Mouse (Mus musculus) WW6 (cell line): ENCODE measurements around the gene Hoxc5.

Experiments
- DNase-seq: peaks from one replicate; pipeline ENCODE4 v3.0.0-alpha.2; 2013; ENCODE audit warnings: low read depth, low spot score

Hoxc5 gene

GRCm38 (mm10) chr15:102945185-102946077, 21.8 kb upstream of the Hoxc5 start:
- no peak for DNase-seq

- DNase-seq, result no peak
Measured at GRCm38 (mm10) chr15:102947276-102947675, 20.0 kb upstream of the Hoxc5 start.

GRCm38 (mm10) chr15:102948842-102949241, 18.4 kb upstream of the Hoxc5 start:
- DNase-seq, result no peak

DNA sequence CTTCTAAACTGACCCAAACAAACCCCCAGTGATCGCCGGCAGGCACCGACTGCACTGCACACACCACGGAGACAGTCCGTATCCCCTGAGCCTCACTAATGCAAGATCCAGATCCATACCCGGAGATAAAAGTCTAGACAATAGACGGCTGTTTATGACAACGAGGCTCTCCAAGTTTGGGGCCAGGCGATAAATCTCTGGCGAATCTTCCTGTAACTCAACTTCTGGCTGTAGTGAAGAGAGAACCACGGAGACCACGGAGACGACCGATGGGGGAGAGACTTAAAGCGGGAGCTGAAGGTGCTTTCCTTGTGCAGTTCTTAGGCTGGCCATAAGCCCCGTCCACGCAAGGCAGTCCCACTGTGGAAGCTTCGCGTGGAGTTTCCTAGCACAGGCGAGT, 17.5 kb upstream of the Hoxc5 start:
- DNase-seq, result no peak

DNA sequence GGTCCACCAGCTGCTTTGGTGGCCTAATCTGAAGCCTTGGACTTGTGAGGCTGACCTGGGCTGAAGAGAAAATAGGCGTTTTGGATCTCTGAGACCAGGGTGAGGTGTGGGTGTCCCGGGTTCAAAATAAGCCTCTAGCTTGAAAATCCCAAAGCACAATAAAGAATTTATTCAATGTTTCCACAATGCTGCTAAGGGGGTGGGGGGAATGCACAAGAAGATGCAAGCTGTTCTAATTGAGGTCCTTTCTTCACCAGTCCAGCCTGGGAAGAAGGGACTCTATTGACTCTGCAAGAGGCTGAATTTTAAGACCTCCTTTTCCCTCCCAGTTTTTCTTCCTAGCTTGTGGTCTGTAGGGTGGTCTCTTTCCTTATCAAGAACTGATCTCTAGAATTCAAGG, 16.4 kb upstream of the Hoxc5 start:
- no peak for DNase-seq

- no peak for DNase-seq
Measured at GRCm38 (mm10) chr15:102953561-102953960, 13.7 kb upstream of the Hoxc5 start.

DNA sequence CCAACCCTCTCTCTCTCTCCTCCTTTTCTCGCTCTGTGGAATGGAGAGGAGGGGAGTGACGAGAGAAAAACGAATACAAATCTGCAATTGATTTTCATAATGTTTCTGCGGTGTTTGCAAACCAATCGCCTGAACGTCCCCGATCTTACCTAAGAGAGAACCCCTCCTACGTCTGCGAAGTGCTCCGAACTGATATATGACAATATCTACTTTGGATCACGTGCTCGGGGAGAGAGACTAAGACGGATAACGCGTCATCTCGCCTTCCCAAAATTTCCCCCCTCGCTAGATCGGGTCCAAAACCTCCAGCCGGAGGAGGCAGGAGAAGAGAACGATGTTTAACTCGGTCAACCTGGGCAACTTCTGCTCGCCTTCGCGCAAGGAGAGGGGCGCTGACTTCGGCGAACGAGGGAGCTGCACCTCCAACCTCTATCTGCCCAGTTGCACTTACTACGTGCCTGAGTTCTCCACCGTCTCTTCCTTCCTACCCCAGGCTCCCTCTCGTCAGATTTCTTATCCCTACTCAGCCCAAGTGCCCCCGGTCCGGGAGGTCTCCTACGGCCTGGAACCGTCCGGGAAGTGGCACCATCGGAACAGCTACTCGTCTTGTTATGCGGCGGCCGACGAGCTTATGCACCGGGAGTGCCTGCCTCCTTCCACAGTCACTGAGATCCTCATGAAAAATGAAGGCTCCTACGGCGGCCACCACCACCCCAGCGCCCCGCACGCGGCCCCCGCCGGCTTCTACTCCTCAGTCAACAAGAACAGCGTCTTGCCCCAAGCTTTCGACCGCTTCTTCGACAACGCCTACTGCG, 12.8 kb upstream of the Hoxc5 start, which contains the start of gene Hoxc11:
Gene Hoxc11, plus strand, starts transcription at position 236 of the 815 bp plus-strand sequence.
- no peak for DNase-seq

DNA sequence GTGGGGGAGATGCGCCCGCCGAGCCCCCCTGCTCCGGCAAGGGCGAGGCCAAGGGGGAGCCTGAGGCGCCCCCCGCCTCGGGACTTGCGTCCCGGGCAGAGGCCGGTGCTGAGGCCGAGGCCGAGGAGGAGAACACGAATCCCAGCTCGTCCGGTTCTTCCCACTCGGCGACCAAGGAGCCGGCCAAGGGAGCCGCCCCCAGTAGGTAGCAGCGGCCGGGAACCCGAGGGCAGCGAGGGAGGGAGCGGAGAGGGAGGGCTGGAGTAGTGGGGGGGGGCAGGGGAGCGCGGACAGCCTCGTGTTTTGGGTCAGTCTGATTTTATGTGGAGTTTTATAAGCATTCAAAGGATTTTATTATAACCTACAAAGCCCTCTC, 12.2 kb upstream of the Hoxc5 start:
- no peak for DNase-seq

GRCm38 (mm10) chr15:102955833-102956640, 11.2 kb upstream of the Hoxc5 start:
- DNase-seq, result no peak

GRCm38 (mm10) chr15:102956906-102957305, 10.3 kb upstream of the Hoxc5 start:
- no peak for DNase-seq

DNA sequence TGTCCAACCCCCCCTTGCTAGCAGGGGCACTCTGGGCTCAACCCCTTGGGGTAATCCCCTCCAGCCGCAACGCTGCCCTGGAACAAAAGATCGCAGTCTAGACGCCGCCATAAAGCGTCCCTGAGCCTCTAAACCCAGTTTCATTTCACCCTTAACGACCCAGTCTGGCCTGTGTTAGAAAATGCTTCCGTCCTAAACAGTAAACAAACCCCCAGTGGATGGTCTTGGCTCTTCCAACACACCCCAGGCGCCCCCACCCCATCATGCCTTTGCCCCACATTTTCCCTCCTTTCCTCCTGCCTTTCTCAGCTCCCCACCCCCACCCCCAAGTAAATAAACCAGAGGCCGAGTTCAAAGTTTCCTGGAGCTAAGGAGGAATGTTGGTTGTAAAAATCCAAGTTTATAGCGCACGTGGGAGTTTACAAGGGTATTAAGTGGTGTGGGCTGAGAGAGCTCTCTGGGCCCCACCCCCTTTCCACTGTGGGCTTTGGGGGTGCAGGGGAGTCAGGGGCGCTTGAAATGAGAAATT, 7.5 kb upstream of the Hoxc5 start:
- DNase-seq, result no peak

DNA sequence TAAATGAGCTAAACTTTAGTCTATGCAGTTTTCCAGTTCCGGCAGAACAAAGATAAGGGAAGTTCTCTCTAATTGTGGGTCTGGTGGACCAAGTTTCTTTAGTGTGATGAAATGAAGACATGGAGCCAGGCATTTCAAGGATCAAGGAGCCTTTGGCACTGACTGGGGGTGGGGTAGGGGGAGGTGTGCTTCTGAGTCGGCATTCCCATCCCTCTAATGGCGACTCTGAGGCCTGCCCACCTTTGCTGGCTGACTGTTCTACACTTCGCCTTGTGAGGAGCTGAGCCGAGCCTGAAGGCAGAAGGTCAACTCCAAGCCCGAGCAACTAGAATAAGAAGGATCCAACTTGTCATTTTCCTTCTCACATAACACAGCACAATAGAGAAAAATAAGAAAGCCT, 5.5 kb upstream of the Hoxc5 start:
- DNase-seq, result no peak

DNA sequence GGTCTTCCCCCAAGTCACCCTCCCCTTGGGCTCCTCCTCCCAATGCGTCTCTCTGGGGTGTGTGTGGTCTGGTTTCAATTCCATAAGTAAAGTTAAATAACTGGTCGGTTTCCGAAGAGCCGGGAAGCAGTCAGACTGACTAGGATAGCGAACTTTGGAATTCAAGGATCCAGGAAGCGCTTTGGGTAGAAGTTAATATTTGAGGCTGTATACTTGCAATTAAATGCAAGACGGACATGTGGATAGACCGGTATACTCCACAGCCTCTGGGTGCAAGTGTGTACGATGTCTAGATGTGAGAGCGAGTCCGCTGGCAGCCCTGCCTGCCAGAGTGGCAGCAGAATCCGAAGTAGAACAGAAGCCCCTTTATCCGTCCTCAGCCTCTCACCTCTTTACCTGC, 4.8 kb upstream of the Hoxc5 start:
- DNase-seq, result no peak

- no peak for DNase-seq
Measured at GRCm38 (mm10) chr15:102963259-102963658, 4.0 kb upstream of the Hoxc5 start.

GRCm38 (mm10) chr15:102963671-102964640, 3.3 kb upstream of the Hoxc5 start:
- DNase-seq, result no peak

GRCm38 (mm10) chr15:102965003-102965891, 2.0 kb upstream of the Hoxc5 start:
- DNase-seq, result no peak

DNA sequence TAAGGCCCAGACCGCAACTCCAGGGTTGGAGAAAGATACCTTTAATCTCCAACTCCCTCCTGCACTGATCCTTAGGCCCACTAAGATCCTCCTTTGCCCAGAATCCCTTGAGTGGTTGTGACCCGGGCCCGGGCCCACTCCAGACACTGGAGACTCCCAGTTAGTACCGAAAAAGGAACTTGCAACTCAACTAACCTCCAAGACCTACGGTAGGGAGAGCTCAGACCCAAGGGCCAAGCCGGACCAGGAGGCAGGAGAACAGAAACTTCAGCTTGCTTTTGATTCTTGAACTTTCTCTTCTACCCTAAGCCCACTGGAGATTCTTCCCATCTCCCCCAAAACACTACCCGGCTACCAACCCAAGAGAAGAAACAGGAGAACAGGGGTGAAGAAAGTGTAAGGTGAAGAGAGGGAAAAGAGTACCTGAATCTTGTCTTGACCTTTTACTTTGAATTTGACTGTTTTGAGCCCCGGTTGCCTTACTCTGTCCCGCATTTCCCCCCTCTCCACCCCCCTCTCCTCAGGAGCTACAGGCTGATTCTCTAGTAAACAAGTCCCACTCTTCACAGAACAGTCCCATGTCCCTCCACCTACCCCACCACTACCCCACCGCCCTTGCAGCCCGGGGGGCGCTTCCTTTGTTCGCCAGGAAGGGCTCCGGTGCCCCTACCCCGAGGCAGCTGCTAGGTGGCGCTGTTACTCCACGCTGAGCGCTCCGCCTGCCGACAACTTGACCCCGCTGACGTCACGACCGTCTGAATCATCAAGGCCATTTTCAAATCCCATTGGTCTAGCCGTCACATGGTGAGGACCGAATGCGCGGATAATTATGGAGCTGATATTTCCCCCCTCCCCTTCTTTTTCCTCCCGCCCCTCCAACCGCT, 1.1 kb upstream of the Hoxc5 start:
- DNase-seq, result no peak

GRCm38 (mm10) chr15:102966776-102967311, 399 bp upstream of the Hoxc5 start, which contains the start of gene Hoxc10:
Hoxc10 (plus strand) TSS chr15:102966796.
- no peak for DNase-seq
